Mouse (Mus musculus) liver, embryonic 11.5 days (tissue): ENCODE results near the gene Hsdl2. TPM values are rescaled to one million over a fixed set of nuclear protein-coding genes. Genes with fewer than 3 reads are reported as not detected.

Source experiments
- ATAC-seq: fragments of 200-750 bp; cut with Nextera tagmentation; replicated peaks from 2 replicates; pipeline ENCODE4 v1.8.0; 2017; ENCODE audit warnings: moderate number of reproducible peaks, mild to moderate bottlenecking, moderate TSS enrichment, moderate library complexity; ENCODE audit not compliant: low FRiP score
- DNase-seq: peaks from one replicate; pipeline ENCODE4 v3.0.0-alpha.2; 2017; ENCODE audit warnings: low spot score
- H3K27ac ChIP-seq: fragments of 300-500 bp; sonication (generic); 2 replicates; pipeline ENCODE4 v1.5.1; 2014; ENCODE audit warnings: mild to moderate bottlenecking, low read depth, low read length, control low read depth
- H3K27me3 ChIP-seq: fragments of 300-500 bp; sonication (generic); replicated peaks from 2 replicates; pipeline ENCODE4 v1.6.1; 2014; ENCODE audit warnings: low read length, mixed read lengths; ENCODE audit not compliant: control insufficient read depth, insufficient read depth
- H3K36me3 ChIP-seq: fragments of 300-500 bp; sonication (generic); 2 replicates; pipeline ENCODE4 v1.6.1; 2014; ENCODE audit warnings: mild to moderate bottlenecking, low read length, moderate library complexity, mixed read lengths; ENCODE audit not compliant: control insufficient read depth, insufficient read depth
- H3K4me1 ChIP-seq: fragments of 300-500 bp; sonication (generic); replicated peaks from 2 replicates; pipeline ENCODE4 v1.6.1; 2014; ENCODE audit warnings: low read length, mixed read lengths; ENCODE audit not compliant: control insufficient read depth, insufficient read depth
- H3K4me2 ChIP-seq: fragments of 300-500 bp; sonication (generic); 2 replicates; pipeline ENCODE4 v1.6.1; 2014; ENCODE audit warnings: mild to moderate bottlenecking, control low read depth, moderate library complexity
- H3K4me3 ChIP-seq: fragments of 300-500 bp; sonication (generic); 2 replicates; pipeline ENCODE4 v1.5.1; 2014; ENCODE audit warnings: low read depth, low read length, control low read depth
- H3K9ac ChIP-seq: fragments of 300-500 bp; sonication (generic); 2 replicates; pipeline ENCODE4 v1.6.1; 2014; ENCODE audit warnings: low read depth, low read length, control low read depth
- H3K9me3 ChIP-seq: fragments of 300-500 bp; sonication (generic); 2 replicates; pipeline ENCODE4 v1.6.1; 2016; ENCODE audit warnings: low read length, inconsistent platforms, mixed read lengths; ENCODE audit not compliant: control insufficient read depth
- WGBS: fragments of 180-500 bp; shearing (Covaris S2); extraction: QIAGEN DNeasy Blood & Tissue Kit; methylation state at CpG from one replicate; pipeline ENCODE4 v1.1.7; 2014; 5-methylcytosine and 5-hydroxymethylcytosine counted together
- polyA plus RNA-seq: library from polyadenylated mRNA; unstranded; fragments of >200 nt; fragmentation: Nextera tagmentation; extraction: Ambion mirVana; gene quantifications from 2 replicates; pipeline ENCODE4 v1.2.1, GENCODE M21; 2014

The Hsdl2 gene
- 22.4 and 25.8 TPM in 2 replicates for polyA plus RNA-seq

DNA sequence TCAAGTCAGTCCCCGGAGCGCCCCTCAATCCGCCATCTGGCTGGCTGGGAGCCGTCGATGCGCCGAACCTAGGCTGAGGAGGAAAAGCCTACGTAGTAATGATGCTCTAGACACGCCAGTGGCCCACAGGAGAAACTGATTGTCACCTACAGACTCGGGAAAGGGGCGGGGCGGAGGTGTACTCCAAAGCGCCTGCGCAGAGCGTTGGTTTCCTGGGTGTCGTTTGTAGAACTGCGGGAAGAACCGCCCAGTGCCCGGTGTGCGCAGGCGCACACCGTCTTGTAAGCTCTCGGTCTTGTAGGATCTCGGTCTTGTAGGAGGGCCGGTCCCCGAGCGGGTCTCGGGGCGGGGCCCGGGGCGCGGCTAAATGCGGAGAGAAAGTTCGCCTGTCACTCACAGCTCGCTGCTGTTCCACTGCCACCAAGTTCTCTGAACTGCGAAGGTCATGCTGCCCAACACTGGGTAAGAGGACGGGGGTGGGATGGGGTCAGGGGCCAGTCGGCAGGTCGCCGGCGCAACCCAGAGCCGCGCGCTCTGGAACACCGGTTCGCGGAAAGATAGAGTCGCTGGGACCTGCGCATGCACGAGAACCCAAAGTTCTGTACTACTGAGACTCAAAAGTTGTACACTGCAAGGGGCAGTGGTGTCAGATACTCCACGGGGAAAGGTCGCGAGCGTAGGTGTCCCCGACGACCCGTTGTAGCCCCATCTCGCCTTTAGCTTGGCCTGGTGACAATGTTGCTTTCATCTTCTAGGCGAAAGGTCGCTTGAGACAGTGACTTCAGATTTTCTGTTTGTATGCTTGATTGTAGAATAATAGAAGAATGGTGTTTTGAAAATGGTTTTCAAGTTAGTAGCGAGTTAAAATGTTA lies at the start of gene Hsdl2:
Gene Hsdl2, plus strand, starts transcription at position 250 of the 872 bp plus-strand sequence.
- Histone ChIP-seq H3K9me3 (no peaks in the 10 kb centered on the region), H3K4me3 (peak within 1 kb of the TSS; percentile 65), H3K4me1 (peaks cover 9% of the 10 kb centered on the region), H3K27ac (peak within 1 kb of the TSS; percentile 59), H3K4me2 (peak within 1 kb of the TSS; percentile 93), H3K9ac (peak within 1 kb of the TSS; percentile 76), H3K27me3 (no peaks in the 10 kb centered on the region), H3K36me3 (no peaks in the 10 kb centered on the region)
- DNase-seq = peak; percentile 96
- under 1% methylated on average over 61 of the region's 61 CpGs for WGBS
- peak; percentile 96 for ATAC-seq

DNA sequence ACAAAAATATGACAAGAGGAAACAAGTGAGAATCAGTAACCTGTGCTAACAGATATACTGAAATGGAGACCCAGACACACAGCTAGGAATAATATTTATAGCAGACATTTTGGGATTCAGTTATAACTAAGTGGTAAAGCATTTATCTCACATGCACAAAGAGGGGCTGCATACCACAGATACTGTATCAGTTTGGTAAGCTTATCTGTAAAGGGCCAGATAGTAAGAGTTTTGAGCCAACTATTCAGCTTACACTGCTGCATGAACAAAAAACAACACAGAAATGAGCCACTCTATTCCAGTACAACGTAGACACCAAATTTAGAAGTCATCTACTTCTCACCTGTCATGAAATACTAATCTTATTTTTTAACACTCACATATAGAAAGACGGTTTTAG lies 48.1 kb upstream of the Hsdl2 start:
- Histone ChIP-seq H3K27ac (peak overlapping the region; percentile 97), H3K27me3 (no peaks in the 10 kb centered on the region), H3K4me1 (peaks cover 45% of the 10 kb centered on the region), H3K9ac (no peak overlapping the region), H3K4me2 (peak overlapping the region; percentile 58; the same call in 1 of the 2 replicates), H3K4me3 (no peak overlapping the region), H3K36me3 (no peaks in the 10 kb centered on the region), H3K9me3 (no peaks in the 10 kb centered on the region)
- ATAC-seq (peak; percentile 94), DNase-seq (no peak)
- WGBS = 37% methylated on average over 2 of the region's 2 CpGs

DNA sequence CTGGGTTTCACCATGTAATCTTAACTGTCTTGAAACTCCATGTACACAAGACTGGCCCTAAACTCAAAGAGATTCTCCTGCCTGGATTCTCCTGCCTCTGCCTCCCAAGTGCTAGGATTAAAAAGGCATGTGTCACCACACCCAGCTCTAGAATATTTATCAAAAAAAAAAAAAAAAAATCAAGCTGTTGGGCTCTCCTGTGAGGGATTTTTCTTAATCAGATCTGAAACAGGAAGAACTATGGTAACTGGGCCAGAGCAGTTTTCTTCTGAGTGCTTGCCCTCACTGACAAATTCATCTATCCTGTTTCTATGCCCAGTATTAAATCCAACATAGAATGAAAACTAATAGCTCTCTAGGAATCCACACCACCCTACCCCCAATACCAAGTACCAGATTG lies 45.7 kb upstream of the Hsdl2 start:
- Histone ChIP-seq H3K9ac (no peak overlapping the region), H3K9me3 (no peaks in the 10 kb centered on the region), H3K27me3 (no peaks in the 10 kb centered on the region), H3K36me3 (no peaks in the 10 kb centered on the region), H3K4me2 (no peak overlapping the region), H3K27ac (no peak overlapping the region), H3K4me1 (peaks cover 30% of the 10 kb centered on the region), H3K4me3 (no peak overlapping the region)
- no peak for DNase-seq
- ATAC-seq = no peak

DNA sequence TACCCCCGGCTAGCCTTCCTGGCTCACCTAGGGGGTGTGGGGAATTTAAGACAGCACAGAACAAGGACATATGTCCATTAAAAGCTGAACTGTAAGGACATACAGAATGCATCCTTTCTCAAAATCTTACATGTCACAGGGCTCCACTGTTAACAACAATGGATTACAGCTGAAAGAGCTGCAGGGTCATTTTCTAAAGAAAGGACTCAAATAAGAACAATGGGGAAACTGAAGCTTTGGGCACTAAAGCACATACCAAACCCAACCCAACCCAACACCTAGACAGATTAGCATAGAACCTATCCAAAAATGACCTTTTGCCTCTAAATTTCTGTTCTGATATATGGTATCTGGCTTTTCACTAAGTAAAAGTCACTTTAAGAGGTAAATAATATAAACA lies 45.1 kb upstream of the Hsdl2 start:
- Histone ChIP-seq H3K27ac (no peak overlapping the region; the same call in 1 of the 2 replicates), H3K27me3 (no peaks in the 10 kb centered on the region), H3K4me3 (no peak overlapping the region), H3K9ac (no peak overlapping the region), H3K36me3 (no peaks in the 10 kb centered on the region), H3K4me1 (peaks cover 27% of the 10 kb centered on the region), H3K9me3 (no peaks in the 10 kb centered on the region), H3K4me2 (no peak overlapping the region)
- WGBS = 90% methylated on average over 1 of the region's 1 CpGs
- ATAC-seq (no peak), DNase-seq (no peak)

DNA sequence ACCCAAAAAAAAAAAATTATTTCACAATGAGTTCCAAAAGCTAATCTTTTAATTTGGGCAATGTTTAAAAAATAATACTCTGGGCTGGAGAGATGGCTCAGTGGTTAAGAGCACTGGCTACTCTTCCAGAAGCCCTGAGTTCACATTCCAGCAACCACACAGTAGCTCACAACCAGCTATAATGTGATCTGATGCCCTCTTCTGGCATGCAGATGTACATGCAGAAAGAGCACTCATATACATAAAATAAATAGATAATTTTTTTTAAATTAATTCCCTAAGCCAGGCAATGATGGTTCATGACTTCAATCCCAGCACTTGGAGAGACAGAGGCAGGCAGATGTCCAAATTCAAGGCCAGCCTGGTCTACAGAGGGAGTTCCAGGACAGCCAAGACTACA lies 38.4 kb upstream of the Hsdl2 start:
- Histone ChIP-seq H3K27me3 (no peaks in the 10 kb centered on the region), H3K4me1 (peaks cover 22% of the 10 kb centered on the region), H3K4me3 (no peak overlapping the region), H3K9ac (no peak overlapping the region), H3K36me3 (no peaks in the 10 kb centered on the region), H3K27ac (no peak overlapping the region), H3K9me3 (no peaks in the 10 kb centered on the region), H3K4me2 (no peak overlapping the region)
- DNase-seq (no peak), ATAC-seq (no peak)

DNA sequence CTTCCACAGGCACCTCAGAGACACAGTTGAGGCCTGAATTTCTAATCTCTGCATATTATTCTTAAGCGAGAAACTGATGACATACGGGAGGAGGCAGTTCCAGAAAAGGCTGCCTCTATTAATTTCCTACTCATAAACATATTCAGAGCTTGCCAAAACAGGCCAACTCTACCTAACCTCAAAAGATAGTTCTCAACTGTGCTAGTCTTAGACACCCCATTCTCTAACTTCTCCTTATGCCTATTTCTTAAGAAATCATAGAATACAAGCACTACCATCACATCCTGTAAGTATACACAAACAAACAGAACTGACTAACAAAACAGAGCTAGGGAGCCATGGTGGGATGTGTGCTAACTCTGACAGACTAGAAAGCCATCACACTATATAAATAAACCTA lies 36.7 kb upstream of the Hsdl2 start:
- H3K36me3 ChIP-seq = no peaks in the 10 kb centered on the region
- H3K27me3 ChIP-seq = no peaks in the 10 kb centered on the region
- no peak overlapping the region for H3K4me3 ChIP-seq
- no peak for DNase-seq
- no peak overlapping the region for H3K4me2 ChIP-seq
- 56% methylated on average over 2 of the region's 2 CpGs for WGBS
- H3K9ac ChIP-seq = no peak overlapping the region
- H3K9me3 ChIP-seq = no peaks in the 10 kb centered on the region
- H3K27ac ChIP-seq = no peak overlapping the region
- peaks cover 20% of the 10 kb centered on the region for H3K4me1 ChIP-seq
- ATAC-seq = no peak

DNA sequence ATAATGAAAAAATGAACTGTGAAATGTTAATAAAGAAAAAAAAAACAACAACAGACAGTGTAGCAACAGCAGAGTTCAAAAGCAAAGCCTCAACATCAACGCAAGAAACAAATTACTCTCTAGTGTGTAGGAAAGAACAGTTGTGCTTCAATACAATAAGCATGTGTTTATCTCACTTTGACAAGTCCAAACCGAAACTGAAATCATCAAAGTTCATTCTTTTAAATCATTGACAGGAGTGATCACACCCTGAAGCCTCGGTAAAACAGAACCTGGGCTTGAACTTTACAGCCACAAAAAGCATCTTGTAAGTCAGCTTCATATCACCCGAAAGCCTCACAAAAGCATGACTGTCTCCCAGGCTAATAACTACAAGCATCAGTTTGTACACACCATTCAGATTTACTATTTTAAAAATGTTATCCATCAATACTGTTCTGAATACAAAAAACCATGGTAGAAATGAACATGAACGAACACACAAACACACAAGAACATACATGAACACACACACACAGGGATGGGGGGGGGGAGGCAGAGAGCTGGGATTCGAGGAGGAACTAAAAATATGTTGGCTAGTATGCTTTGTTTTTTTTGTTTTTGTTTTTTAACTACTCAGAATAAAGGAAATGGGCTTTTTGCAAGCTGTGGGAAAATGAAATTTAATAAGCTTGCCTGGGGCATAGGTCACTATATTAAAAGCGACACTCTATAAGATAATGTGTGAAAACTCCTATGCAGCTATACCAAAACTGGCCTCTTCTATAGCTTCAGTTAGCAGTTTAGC lies 34.9 kb upstream of the Hsdl2 start:
- 0 out of 2 replicates have a peak overlapping the region, but pooled peaks have one; percentile 35 for H3K27ac ChIP-seq
- H3K27me3 ChIP-seq = no peaks in the 10 kb centered on the region
- H3K36me3 ChIP-seq = no peaks in the 10 kb centered on the region
- WGBS = 52% methylated on average over 7 of the region's 7 CpGs
- no peaks in the 10 kb centered on the region for H3K9me3 ChIP-seq
- DNase-seq (no peak), ATAC-seq (no peak)
- peak overlapping the region; percentile 34; the same call in 1 of the 2 replicates for H3K9ac ChIP-seq
- H3K4me2 ChIP-seq = peak overlapping the region; percentile 92
- H3K4me3 ChIP-seq = peak overlapping the region; percentile 94
- H3K4me1 ChIP-seq = peaks cover 20% of the 10 kb centered on the region

DNA sequence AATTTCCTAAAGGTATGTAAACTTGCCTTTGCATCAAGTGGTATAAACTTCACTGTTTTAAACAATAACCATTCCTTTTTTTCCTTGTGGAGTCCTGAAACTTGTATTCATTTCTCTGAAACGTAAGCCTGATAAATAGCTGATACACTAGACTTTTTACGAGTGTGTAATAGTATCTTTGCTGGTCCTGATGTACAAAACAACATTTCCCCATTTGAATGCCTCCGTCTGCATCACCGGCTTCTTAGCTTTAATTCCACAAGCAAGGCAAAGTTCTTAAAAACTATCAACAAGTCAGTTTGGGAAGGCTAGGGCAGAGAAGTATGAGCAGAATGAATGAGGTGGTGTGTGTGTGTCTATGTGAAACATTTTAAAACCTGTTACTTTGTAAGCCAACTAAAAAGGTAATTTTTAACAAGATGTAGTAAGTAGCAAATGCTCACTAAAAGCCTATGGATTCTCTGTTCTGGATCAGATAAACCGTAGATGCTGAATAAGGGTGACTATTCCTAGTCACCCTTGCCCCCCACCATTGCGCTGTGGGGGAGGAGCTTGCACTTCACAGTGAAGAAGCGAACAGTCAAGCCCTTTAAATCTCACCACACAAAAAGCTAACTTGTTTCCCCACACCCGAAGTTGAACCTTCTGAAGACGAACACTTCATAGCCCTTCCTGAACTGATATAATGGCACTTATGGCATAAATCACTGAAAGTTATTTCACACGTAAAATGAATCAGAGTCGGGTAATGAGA lies 34.0 kb upstream of the Hsdl2 start:
- peak overlapping the region; percentile 94 for H3K4me3 ChIP-seq
- 21% methylated on average over 11 of the region's 11 CpGs for WGBS
- no peaks in the 10 kb centered on the region for H3K9me3 ChIP-seq
- peak overlapping the region; percentile 98; the same call in 1 of the 2 replicates for H3K9ac ChIP-seq
- H3K36me3 ChIP-seq = no peaks in the 10 kb centered on the region
- peak overlapping the region; percentile 92 for H3K4me2 ChIP-seq
- DNase-seq (no peak), ATAC-seq (no peak)
- H3K27me3 ChIP-seq = no peaks in the 10 kb centered on the region
- 0 out of 2 replicates have a peak overlapping the region, but pooled peaks have one; percentile 35 for H3K27ac ChIP-seq
- peaks cover 20% of the 10 kb centered on the region for H3K4me1 ChIP-seq
